21 mouse cellular contexts compared by ENCODE assay signal in the genomic region with DNA sequence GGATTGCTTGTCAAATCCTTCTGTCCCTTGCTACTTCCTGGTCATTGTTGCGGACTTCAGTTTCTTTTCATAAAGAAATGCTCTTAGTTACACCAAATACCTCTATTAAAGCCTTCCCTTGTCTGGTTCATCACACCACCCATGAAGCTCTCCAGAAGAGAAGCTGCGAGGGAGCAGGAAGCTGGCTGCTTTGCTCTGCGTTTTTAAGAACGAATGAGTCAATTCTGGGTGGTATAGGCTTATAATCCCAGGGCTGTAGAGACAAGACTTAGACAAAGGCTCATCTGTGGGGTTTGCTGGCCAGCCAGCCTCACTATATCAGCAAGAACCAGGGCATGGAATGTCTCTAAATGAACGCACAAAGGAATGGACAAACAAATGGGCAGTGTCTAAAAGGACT.
"Had no signal": no experiment of that assay in that cellular context is flagged by ENCODE, and none has a peak within 500 bp of the region (broad histone marks: within the 10 kb centered on the region; RNA-seq: fewer than 3 reads in every experiment).

No protein-coding gene starts in this region.

- H3K4me3 ChIP-seq: heart, embryonic 13.5 days; heart, embryonic 15.5 days; hindbrain, embryonic 13.5 days; hindbrain, embryonic 15.5 days; kidney, embryonic 15.5 days; limb, embryonic 13.5 days; limb, embryonic 15.5 days; liver, embryonic 12.5 days had no signal

- H3K4me1 ChIP-seq: heart, embryonic 15.5 days; hindbrain, embryonic 13.5 days; hindbrain, embryonic 15.5 days; kidney, embryonic 15.5 days; limb, embryonic 15.5 days; liver, embryonic 12.5 days had no signal

- H3K9ac ChIP-seq: heart, embryonic 13.5 days; heart, embryonic 15.5 days; hindbrain, embryonic 13.5 days; hindbrain, embryonic 15.5 days; kidney, embryonic 15.5 days; limb, embryonic 13.5 days; limb, embryonic 15.5 days; liver, embryonic 12.5 days; liver, embryonic 14.5 days had no signal

- H3K27ac ChIP-seq: heart, embryonic 13.5 days; heart, embryonic 15.5 days; hindbrain, embryonic 13.5 days; hindbrain, embryonic 15.5 days; hindbrain, postnatal 0 days; kidney, embryonic 15.5 days; kidney, postnatal 0 days; limb, embryonic 13.5 days; limb, embryonic 15.5 days; liver, embryonic 12.5 days; liver, embryonic 14.5 days had no signal

- DNase-seq: gastrocnemius, postnatal 10 days; gastrocnemius, postnatal 36 days; kidney, adult 11 months; kidney, adult 2 months; kidney, adult 9 months; kidney, postnatal 14 days; kidney, postnatal 36 days; layer of hippocampus, adult 9-11 months; layer of hippocampus, postnatal 36 days; left cerebral cortex, postnatal 4 days had no signal

- H3K36me3 ChIP-seq: heart, embryonic 13.5 days; heart, embryonic 15.5 days; hindbrain, embryonic 13.5 days; hindbrain, embryonic 15.5 days; kidney, embryonic 15.5 days; limb, embryonic 13.5 days; limb, embryonic 15.5 days; liver, embryonic 12.5 days had no signal

- H3K27me3 ChIP-seq: heart, embryonic 13.5 days; heart, embryonic 15.5 days; hindbrain, embryonic 13.5 days; hindbrain, embryonic 15.5 days; kidney, embryonic 15.5 days; limb, embryonic 13.5 days; limb, embryonic 15.5 days; liver, embryonic 12.5 days had no signal
